Mouse (Mus musculus): ENCODE data around the gene Ank2.

The Ank2 gene

GRCm38 (mm10) chr3:127019728-127020127 is 479.4 kb downstream of the Ank2 start:
- no peak for DNase-seq (ENCODE audit: low spot score)

- no peak for DNase-seq (ENCODE audit: low spot score)
These were observed 480.0 kb downstream of the Ank2 start for GRCm38 (mm10) chr3:127019109-127019508.

GRCm38 (mm10) chr3:127017523-127017922 is 481.6 kb downstream of the Ank2 start:
- DNase-seq (ENCODE audit: low spot score): no peak

GRCm38 (mm10) chr3:127015596-127015995 is 483.6 kb downstream of the Ank2 start:
- no peak for DNase-seq (ENCODE audit: low spot score)

- DNase-seq (ENCODE audit: low spot score): no peak
These were observed 484.0 kb downstream of the Ank2 start for GRCm38 (mm10) chr3:127015175-127015574.

GRCm38 (mm10) chr3:127013976-127014375 is 485.2 kb downstream of the Ank2 start:
- no peak for DNase-seq (ENCODE audit: low spot score)

GRCm38 (mm10) chr3:127012525-127012924 is 486.6 kb downstream of the Ank2 start:
- no peak for DNase-seq (ENCODE audit: low spot score)

GRCm38 (mm10) chr3:127005898-127006673 is 493.1 kb downstream of the Ank2 start:
- DNase-seq (ENCODE audit: low spot score): no peak

GRCm38 (mm10) chr3:127004860-127005633 is 494.1 kb downstream of the Ank2 start:
- no peak for DNase-seq (ENCODE audit: low spot score)

- no peak for DNase-seq (ENCODE audit: low spot score)
These were observed 495.2 kb downstream of the Ank2 start for GRCm38 (mm10) chr3:127003946-127004345.

GRCm38 (mm10) chr3:126998742-126999112 is 500.4 kb downstream of the Ank2 start:
- DNase-seq (ENCODE audit: low spot score): no peak

- no peak for DNase-seq (ENCODE audit: low spot score)
These were observed 501.0 kb downstream of the Ank2 start for GRCm38 (mm10) chr3:126998008-126998741.

GRCm38 (mm10) chr3:126997391-126998007 is 501.7 kb downstream of the Ank2 start:
- no peak for DNase-seq (ENCODE audit: low spot score)

GRCm38 (mm10) chr3:126996721-126997120 is 502.4 kb downstream of the Ank2 start:
- no peak for DNase-seq (ENCODE audit: low spot score)

GRCm38 (mm10) chr3:126995970-126996369 is 503.2 kb downstream of the Ank2 start:
- DNase-seq (ENCODE audit: low spot score): no peak

GRCm38 (mm10) chr3:126994149-126994548 is 505.0 kb downstream of the Ank2 start:
- DNase-seq (ENCODE audit: low spot score): no peak

GRCm38 (mm10) chr3:126989936-126990335 is 509.2 kb downstream of the Ank2 start:
- no peak for DNase-seq (ENCODE audit: low spot score)

- no peak for DNase-seq (ENCODE audit: low spot score)
These were observed 512.5 kb downstream of the Ank2 start for GRCm38 (mm10) chr3:126986687-126987086.

GRCm38 (mm10) chr3:126982814-126983213 is 516.3 kb downstream of the Ank2 start:
- no peak for DNase-seq (ENCODE audit: low spot score)

- DNase-seq (ENCODE audit: low spot score): no peak
These were observed 518.0 kb downstream of the Ank2 start for GRCm38 (mm10) chr3:126981163-126981562.

- DNase-seq (ENCODE audit: low spot score): no peak
These were observed 519.5 kb downstream of the Ank2 start for GRCm38 (mm10) chr3:126979635-126980034.

- peak; percentile 72 for DNase-seq (ENCODE audit: low spot score)
These were observed 520.3 kb downstream of the Ank2 start for GRCm38 (mm10) chr3:126978768-126979410.
